Mouse (Mus musculus): ENCODE results near the gene Tk1.

DNA sequence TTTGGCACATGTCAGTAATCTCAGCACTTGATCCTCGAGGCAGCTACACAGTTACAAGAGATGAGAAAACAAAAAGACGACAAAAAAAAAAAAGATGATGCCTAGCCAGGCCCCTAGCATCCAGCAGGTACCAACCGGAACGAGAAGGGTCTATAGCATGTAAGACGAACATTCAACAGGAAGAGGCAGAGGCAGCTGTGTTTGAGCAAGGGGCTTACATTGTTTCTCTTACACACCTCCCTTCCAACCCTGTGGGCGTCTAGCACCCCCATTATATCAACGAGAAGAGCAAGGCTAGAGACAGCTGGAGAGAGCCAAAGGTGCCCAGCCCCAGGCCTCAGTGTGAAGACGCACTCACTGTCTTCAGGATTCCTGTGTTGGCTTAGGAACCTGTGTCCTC, 1.0 kb upstream of the Tk1 start:
- no peak for TF ChIP-seq CTCF (IDR thresholded peaks at IDR 0.05; ENCODE audit: low read depth)
- no peak for TF ChIP-seq EP300 (IDR thresholded peaks at IDR 0.05; ENCODE audit: low read depth)
